Comparison of ENCODE assay signal across 14 mouse cellular contexts in genomic region chr11:116913573-116913972, GRCm38 (mm10). TPM values are rescaled to one million over a fixed set of nuclear protein-coding genes. Genes with fewer than 3 reads are reported as not detected.
DNase-seq lines count a peak whose midpoint lies in the region; ATAC-seq lines count a peak whose summit lies in the region.
"Had no signal": no experiment of that assay in that cellular context is flagged by ENCODE, and none has a peak within 500 bp of the region (broad histone marks: within the 10 kb centered on the region; RNA-seq: fewer than 3 reads in every experiment).

No protein-coding gene starts in this region.

- H3K4me1 ChIP-seq in forebrain, embryonic 13.5 days = peaks cover 14% of the 10 kb centered on the region
- peaks cover 15% of the 10 kb centered on the region for H3K4me1 ChIP-seq in forebrain, embryonic 10.5 days
- H3K4me1 ChIP-seq in neural tube, embryonic 11.5 days (ENCODE audit: control insufficient read depth, insufficient read depth, low read length) = peaks cover 8% of the 10 kb centered on the region
- H3K4me1 ChIP-seq in neural tube, embryonic 14.5 days (ENCODE audit: control insufficient read depth, insufficient read depth, low read length) = peaks cover 7% of the 10 kb centered on the region; the same call in 1 of the 2 replicates
- H3K4me1 ChIP-seq: liver, embryonic 15.5 days had no signal

- H3K27me3 ChIP-seq in forebrain, embryonic 13.5 days = peaks cover 28% of the 10 kb centered on the region
- H3K27me3 ChIP-seq in forebrain, embryonic 10.5 days (ENCODE audit: poor library complexity, severe bottlenecking) = peaks cover 49% of the 10 kb centered on the region
- H3K27me3 ChIP-seq in neural tube, embryonic 11.5 days (ENCODE audit: control insufficient read depth, insufficient read depth, low read length) = peaks cover 10% of the 10 kb centered on the region
- H3K27me3 ChIP-seq in neural tube, embryonic 14.5 days (ENCODE audit: control insufficient read depth, insufficient read depth, low read length) = no peaks in the 10 kb centered on the region

- 0 out of 2 replicates have a peak overlapping the region, but pooled peaks have one; percentile 0 for H3K9ac ChIP-seq in forebrain, embryonic 13.5 days
- no peak overlapping the region for H3K9ac ChIP-seq in neural tube, embryonic 11.5 days (ENCODE audit: low read length)
- no peak overlapping the region for H3K9ac ChIP-seq in neural tube, embryonic 14.5 days (replicated peaks; ENCODE audit: low read depth, low read length)
- H3K9ac ChIP-seq: limb, embryonic 12.5 days; liver, embryonic 15.5 days had no signal

- ATAC-seq in forebrain, embryonic 13.5 days = no peak
- ATAC-seq in neural tube, embryonic 11.5 days (ENCODE audit: insufficient read depth, low FRiP score, low TSS enrichment) = no peak
- ATAC-seq in neural tube, embryonic 14.5 days (ENCODE audit: low read depth) = no peak

- 51% methylated on average over 16 of the region's 16 CpGs for WGBS in forebrain, embryonic 13.5 days
- WGBS in forebrain, embryonic 10.5 days = 86% methylated on average over 16 of the region's 16 CpGs
- 57% methylated on average over 16 of the region's 16 CpGs for WGBS in neural tube, embryonic 11.5 days
- 27% methylated on average over 16 of the region's 16 CpGs for WGBS in neural tube, embryonic 14.5 days

- no peak overlapping the region; the same call in 1 of the 2 replicates for H3K27ac ChIP-seq in forebrain, embryonic 13.5 days
- no peak overlapping the region for H3K27ac ChIP-seq in forebrain, embryonic 10.5 days
- H3K27ac ChIP-seq in neural tube, embryonic 11.5 days (ENCODE audit: low read depth, low read length) = no peak overlapping the region
- peak overlapping the region; percentile 23; the same call in 1 of the 2 replicates for H3K27ac ChIP-seq in neural tube, embryonic 14.5 days (ENCODE audit: low read depth, low read length)
- H3K27ac ChIP-seq: limb, embryonic 12.5 days; liver, embryonic 15.5 days had no signal

- H3K36me3 ChIP-seq in forebrain, embryonic 13.5 days (ENCODE audit: poor library complexity, severe bottlenecking) = no peaks in the 10 kb centered on the region
- no peaks in the 10 kb centered on the region for H3K36me3 ChIP-seq in forebrain, embryonic 10.5 days (replicated peaks)
- H3K36me3 ChIP-seq in neural tube, embryonic 11.5 days (ENCODE audit: control insufficient read depth, insufficient read depth, low read length) = no peaks in the 10 kb centered on the region
- H3K36me3 ChIP-seq in neural tube, embryonic 14.5 days (ENCODE audit: control insufficient read depth, insufficient read depth, low read length) = no peaks in the 10 kb centered on the region
- H3K36me3 ChIP-seq: limb, embryonic 12.5 days; liver, embryonic 15.5 days had no signal

- H3K4me3 ChIP-seq in forebrain, embryonic 13.5 days = no peak overlapping the region
- H3K4me3 ChIP-seq in forebrain, embryonic 10.5 days = no peak overlapping the region
- H3K4me3 ChIP-seq in neural tube, embryonic 11.5 days (ENCODE audit: low read depth, low read length) = no peak overlapping the region
- no peak overlapping the region for H3K4me3 ChIP-seq in neural tube, embryonic 14.5 days (ENCODE audit: low read depth, low read length)
- H3K4me3 ChIP-seq: limb, embryonic 12.5 days; liver, embryonic 15.5 days had no signal

- no peak overlapping the region for H3K4me2 ChIP-seq in forebrain, embryonic 13.5 days
- H3K4me2 ChIP-seq in neural tube, embryonic 11.5 days (ENCODE audit: low read depth) = no peak overlapping the region
- no peak overlapping the region for H3K4me2 ChIP-seq in neural tube, embryonic 14.5 days (ENCODE audit: low read depth, low read length)
- H3K4me2 ChIP-seq: limb, embryonic 12.5 days; liver, embryonic 15.5 days had no signal

- no peak for DNase-seq in forebrain, embryonic 10.5 days (ENCODE audit: extremely low spot score, low spot score)
- peak; percentile 37 for DNase-seq in neural tube, embryonic 11.5 days (ENCODE audit: low spot score)
- DNase-seq in neural tube, embryonic 10.5 days (ENCODE audit: extremely low spot score, low spot score) = no peak
- peak; percentile 44 for DNase-seq in layer of hippocampus, adult 9-11 months
- no peak for DNase-seq in ovary, postnatal 14 days (ENCODE audit: low spot score)
- DNase-seq in kidney, adult 9 months = no peak
- DNase-seq: cerebellum, adult 8-10 months; heart, postnatal 14 days; kidney, adult 11 months; lung, postnatal 14 days had no signal

- H3K9me3 ChIP-seq in forebrain, embryonic 13.5 days (replicated peaks) = no peaks in the 10 kb centered on the region
- H3K9me3 ChIP-seq in forebrain, embryonic 10.5 days = no peaks in the 10 kb centered on the region
- H3K9me3 ChIP-seq in neural tube, embryonic 11.5 days (ENCODE audit: control insufficient read depth, low read length) = no peaks in the 10 kb centered on the region
- H3K9me3 ChIP-seq in neural tube, embryonic 14.5 days (ENCODE audit: control insufficient read depth, low read length) = no peaks in the 10 kb centered on the region
- H3K9me3 ChIP-seq: limb, embryonic 12.5 days; liver, embryonic 15.5 days had no signal

RNA-seq across cellular contexts. Expression of gene Mgat5b, which starts 5.1 kb away (rescaled TPM):
- polyA plus RNA-seq in forebrain, embryonic 13.5 days (2015; fragmentation: Nextera tagmentation; extraction: Ambion mirVana) = 18.5 and 19.8 TPM in 2 replicates
- polyA plus RNA-seq in forebrain, embryonic 10.5 days (2016; fragmentation: Nextera tagmentation; extraction: Ambion mirVana) = 3.3 and 3.7 TPM in 2 replicates
- 7.5 and 8.4 TPM in 2 replicates for polyA plus RNA-seq in neural tube, embryonic 11.5 days (2014; fragmentation: Nextera tagmentation; extraction: Ambion mirVana)
- polyA plus RNA-seq in neural tube, embryonic 14.5 days (2014; fragmentation: Nextera tagmentation; extraction: Ambion mirVana) = 21.2 and 21.6 TPM in 2 replicates
- polyA plus RNA-seq: liver, embryonic 15.5 days had no signal

Comparison
In these comparisons a context has a peak if more than half of its experiments do, and no peak if none do; other contexts are left out.
1. DNase-seq: peak in neural tube, embryonic 11.5 days (single experiment) and layer of hippocampus, adult 9-11 months (single experiment); none in forebrain, embryonic 10.5 days (single experiment), neural tube, embryonic 10.5 days (single experiment), ovary, postnatal 14 days (single experiment) and kidney, adult 9 months (single experiment).